ENCODE assay signal across 12 mouse cellular contexts in genomic region chr11:48807563-48808303, GRCm38 (mm10). TPM values are rescaled to one million over a fixed set of nuclear protein-coding genes. Genes with fewer than 3 reads are reported as not detected.
DNase-seq lines count a peak whose midpoint lies in the region; ATAC-seq lines count a peak whose summit lies in the region.
"Had no signal": no experiment of that assay in that cellular context is flagged by ENCODE, and none has a peak within 500 bp of the region (broad histone marks: within the 10 kb centered on the region; RNA-seq: fewer than 3 reads in every experiment).

No protein-coding gene starts in this region.

- no peaks in the 10 kb centered on the region for H3K9me3 ChIP-seq in heart, embryonic 14.5 days (ENCODE audit: control insufficient read depth, low read length)
- H3K9me3 ChIP-seq in limb, embryonic 13.5 days, result no peaks in the 10 kb centered on the region

- WGBS in heart, embryonic 14.5 days, result 58% methylated on average over 14 of the region's 14 CpGs
- 64% methylated on average over 14 of the region's 14 CpGs for WGBS in limb, embryonic 13.5 days

- H3K4me2 ChIP-seq in heart, embryonic 14.5 days (ENCODE audit: low read length), result no peak overlapping the region
- no peak overlapping the region for H3K4me2 ChIP-seq in limb, embryonic 13.5 days (replicated peaks)

- 0 out of 2 replicates have a peak, but pooled peaks have one; percentile 29 for ATAC-seq in heart, embryonic 14.5 days (ENCODE audit: insufficient number of reproducible peaks, insufficient read depth, low FRiP score, low read depth)
- 0 out of 2 replicates have a peak, but pooled peaks have one; percentile 3 for ATAC-seq in limb, embryonic 13.5 days (ENCODE audit: low FRiP score, low read depth)
- ATAC-seq: activated CD4-positive, CD25-positive, alpha-beta regulatory T cell, adult 4 months had no signal

- no peak overlapping the region for H3K27ac ChIP-seq in heart, embryonic 14.5 days (replicated peaks in 1 of 2; ENCODE audit: control insufficient read depth in 1 of 2, insufficient read depth in 1 of 2, low read depth in 2 of 2, low read length in 2 of 2)
- H3K27ac ChIP-seq in limb, embryonic 13.5 days, result no peak overlapping the region

- 0 out of 4 replicates have a peak, but pooled peaks cover 0 to 2% of the 10 kb centered on the region in 2 experiments for H3K4me1 ChIP-seq in heart, embryonic 14.5 days (ENCODE audit: control insufficient read depth in 2 of 2, insufficient read depth in 2 of 2, low read length in 2 of 2)
- H3K4me1 ChIP-seq in limb, embryonic 13.5 days, result peaks cover 5% of the 10 kb centered on the region; the same call in 1 of the 2 replicates

- no peak overlapping the region for H3K9ac ChIP-seq in heart, embryonic 14.5 days (ENCODE audit: low read length)
- no peak overlapping the region; the same call in 1 of the 2 replicates for H3K9ac ChIP-seq in limb, embryonic 13.5 days

- no peaks in the 10 kb centered on the region for H3K27me3 ChIP-seq in heart, embryonic 14.5 days (ENCODE audit: control insufficient read depth, insufficient read depth, low read length)
- no peaks in the 10 kb centered on the region for H3K27me3 ChIP-seq in limb, embryonic 13.5 days

- DNase-seq in heart, adult 8-10 months (ENCODE audit: low spot score), result no peak
- peak; percentile 23 for DNase-seq in right cerebral cortex, postnatal 4 days
- DNase-seq in right cerebral cortex, postnatal 36 days (ENCODE audit: low spot score in 2 of 2), result no peak
- DNase-seq in testis, postnatal 14 days (ENCODE audit: low spot score), result no peak
- no peak for DNase-seq in cerebellum, adult 11 months
- no peak for DNase-seq in adrenal gland, postnatal 25 days
- DNase-seq: cerebellum, adult 2 months; kidney, adult 11 months; lung, postnatal 14 days had no signal

- H3K36me3 ChIP-seq in heart, embryonic 14.5 days (ENCODE audit: control insufficient read depth, insufficient read depth, low read length), result peaks cover 100% of the 10 kb centered on the region
- peaks cover 98% of the 10 kb centered on the region for H3K36me3 ChIP-seq in limb, embryonic 13.5 days

- no peak overlapping the region for H3K4me3 ChIP-seq in heart, embryonic 14.5 days (ENCODE audit: control insufficient read depth in 1 of 2, insufficient read depth in 1 of 2, low read depth in 1 of 2, low read length in 2 of 2)
- no peak overlapping the region for H3K4me3 ChIP-seq in limb, embryonic 13.5 days

RNA-seq across cellular contexts. Expression of gene Rack1, which starts 7.6 kb away (rescaled TPM):
- polyA plus RNA-seq in heart, embryonic 14.5 days (2014; fragmentation: Nextera tagmentation; extraction: Ambion mirVana), result 462 and 512 TPM in 2 replicates
- 100 to 1,000 TPM; 385 to 495 (median 425) TPM for total RNA-seq in heart, adult 8-10 months (2022)
- 706 and 735 TPM in 2 replicates for polyA plus RNA-seq in limb, embryonic 13.5 days (2015; fragmentation: Nextera tagmentation; extraction: Ambion mirVana)
- total RNA-seq in adrenal gland, postnatal 25 days (2021), result 598 and 671 TPM in 2 replicates

RNA-seq across cellular contexts. Expression of gene Trim41, which starts 9.4 kb away (rescaled TPM):
- polyA plus RNA-seq in heart, embryonic 14.5 days (2014; fragmentation: Nextera tagmentation; extraction: Ambion mirVana), result 3.2 and 3.8 TPM in 2 replicates
- total RNA-seq in heart, adult 8-10 months (2022), result 10 to 100 TPM; 22.2 to 28.9 (median 23.8) TPM
- polyA plus RNA-seq in limb, embryonic 13.5 days (2015; fragmentation: Nextera tagmentation; extraction: Ambion mirVana), result 7.8 and 8.7 TPM in 2 replicates
- total RNA-seq in adrenal gland, postnatal 25 days (2021), result 48.6 and 53.0 TPM in 2 replicates

RNA-seq across cellular contexts. Expression of gene Trim7, which starts 18.2 kb away (rescaled TPM):
- 1.4 and 1.5 TPM in 2 replicates for polyA plus RNA-seq in heart, embryonic 14.5 days (2014; fragmentation: Nextera tagmentation; extraction: Ambion mirVana)
- 10 to 100 TPM; 15.6 to 31.7 (median 17.5) TPM for total RNA-seq in heart, adult 8-10 months (2022)
- 1.0 and 1.2 TPM in 2 replicates for polyA plus RNA-seq in limb, embryonic 13.5 days (2015; fragmentation: Nextera tagmentation; extraction: Ambion mirVana)
- 16.9 and 17.6 TPM in 2 replicates for total RNA-seq in adrenal gland, postnatal 25 days (2021)

RNA-seq across cellular contexts. Expression of gene Gm12184, which starts 18.7 kb away (rescaled TPM):
- 5.7 and 7.0 TPM in 2 replicates for polyA plus RNA-seq in heart, embryonic 14.5 days (2014; fragmentation: Nextera tagmentation; extraction: Ambion mirVana)
- 1 to 10 TPM; 1.6 to 5.4 (median 3.7) TPM for total RNA-seq in heart, adult 8-10 months (2022)
- polyA plus RNA-seq in limb, embryonic 13.5 days (2015; fragmentation: Nextera tagmentation; extraction: Ambion mirVana), result 3.1 and 4.9 TPM in 2 replicates
- 2.3 and 3.6 TPM in 2 replicates for total RNA-seq in adrenal gland, postnatal 25 days (2021)
